Mouse (Mus musculus) kidney, postnatal 0 days (tissue): ENCODE results near the gene Isx. TPM values are rescaled to one million over a fixed set of nuclear protein-coding genes. Genes with fewer than 3 reads are reported as not detected.

ENCODE experiments used
- ATAC-seq: fragments of 200-750 bp; cut with Nextera tagmentation; replicated peaks from 2 replicates; pipeline ENCODE4 v1.8.0; 2017; ENCODE audit warnings: low read depth, moderate number of reproducible peaks, moderate TSS enrichment, moderate library complexity; ENCODE audit not compliant: low FRiP score
- DNase-seq: peaks from one replicate; pipeline ENCODE4 v3.0.0-alpha.2; 2016; ENCODE audit warnings: low spot score
- H3K27ac ChIP-seq: fragments of 300-500 bp; sonication (generic); 2 replicates; pipeline ENCODE4 v1.5.1; 2014; ENCODE audit warnings: mild to moderate bottlenecking
- H3K27me3 ChIP-seq: fragments of 300-500 bp; sonication (generic); 2 replicates; pipeline ENCODE4 v1.6.1; 2014; ENCODE audit warnings: low read length, mixed read lengths; ENCODE audit not compliant: insufficient read depth
- H3K36me3 ChIP-seq: fragments of 300-500 bp; sonication (generic); 2 replicates; pipeline ENCODE4 v1.6.1; 2014; ENCODE audit warnings: low read length, mixed read lengths; ENCODE audit not compliant: insufficient read depth
- H3K4me1 ChIP-seq: fragments of 300-500 bp; sonication (generic); replicated peaks from 2 replicates; pipeline ENCODE4 v1.6.1; 2014; ENCODE audit warnings: antibody characterized with exemption, low read length, mixed read lengths; ENCODE audit not compliant: insufficient read depth
- H3K4me2 ChIP-seq: fragments of 300-500 bp; sonication (generic); 2 replicates; pipeline ENCODE4 v1.6.1; 2014; ENCODE audit warnings: mild to moderate bottlenecking, low read length, moderate library complexity, mixed read lengths
- H3K4me3 ChIP-seq: fragments of 300-500 bp; sonication (generic); replicated peaks from 2 replicates; pipeline ENCODE4 v1.5.1; 2014; ENCODE audit warnings: low read depth, low read length
- H3K9ac ChIP-seq: fragments of 300-500 bp; sonication (generic); 2 replicates; pipeline ENCODE4 v1.6.1; 2014; ENCODE audit warnings: low read depth, low read length
- H3K9me3 ChIP-seq: fragments of 300-500 bp; sonication (generic); replicated peaks from 2 replicates; pipeline ENCODE4 v1.6.1; 2016; ENCODE audit warnings: low read length, inconsistent platforms, mixed read lengths
- CTCF ChIP-seq: IDR thresholded peaks from 2 replicates; pipeline ENCODE4 v1.5.1; 2016; ENCODE audit warnings: antibody characterized with exemption, low read depth, mild to moderate bottlenecking, moderate library complexity
- WGBS: fragments of 180-500 bp; shearing (Covaris S2); extraction: QIAGEN DNeasy Blood & Tissue Kit; methylation state at CpG from one replicate; pipeline ENCODE4 v1.1.7; 2014; 5-methylcytosine and 5-hydroxymethylcytosine counted together
- polyA plus RNA-seq: library from polyadenylated mRNA; unstranded; fragments of >200 nt; fragmentation: Nextera tagmentation; extraction: Ambion mirVana; gene quantifications from 2 replicates; pipeline ENCODE4 v1.2.1, GENCODE M21; 2015

The Isx gene
- polyA plus RNA-seq, 1 experiment from 2014 or later: 0.11 TPM

- no peak for ATAC-seq
- Histone ChIP-seq H3K36me3 (no peaks in the 10 kb centered on the region), H3K4me3 (no peak overlapping the region), H3K4me1 (no peaks in the 10 kb centered on the region), H3K9ac (no peak overlapping the region), H3K9me3 (no peaks in the 10 kb centered on the region), H3K27me3 (no peaks in the 10 kb centered on the region), H3K4me2 (no peak overlapping the region), H3K27ac (no peak overlapping the region)
- no peak for TF ChIP-seq CTCF
- WGBS: 73% methylated on average over 5 of the region's 5 CpGs
- DNase-seq: no peak
Measured at GRCm38 (mm10) chr8:74891030-74891429, 18.1 kb downstream of the Isx start.

GRCm38 (mm10) chr8:74896302-74896701, 23.3 kb downstream of the Isx start:
- Histone ChIP-seq H3K4me2 (no peak overlapping the region), H3K4me1 (no peaks in the 10 kb centered on the region), H3K9me3 (no peaks in the 10 kb centered on the region), H3K27ac (no peak overlapping the region), H3K4me3 (no peak overlapping the region), H3K9ac (no peak overlapping the region), H3K27me3 (no peaks in the 10 kb centered on the region), H3K36me3 (no peaks in the 10 kb centered on the region)
- no peak for TF ChIP-seq CTCF
- DNase-seq: no peak
- 65% methylated on average over 1 of the region's 1 CpGs for WGBS
- ATAC-seq: no peak

- DNase-seq (no peak), ATAC-seq (no peak)
- Histone ChIP-seq H3K9ac (no peak overlapping the region), H3K4me2 (no peak overlapping the region), H3K36me3 (no peaks in the 10 kb centered on the region), H3K4me3 (no peak overlapping the region), H3K4me1 (no peaks in the 10 kb centered on the region), H3K9me3 (no peaks in the 10 kb centered on the region), H3K27ac (no peak overlapping the region), H3K27me3 (no peaks in the 10 kb centered on the region)
- TF ChIP-seq CTCF: no peak
- WGBS: 23% methylated on average over 2 of the region's 2 CpGs
Measured at GRCm38 (mm10) chr8:74897315-74897714, 24.3 kb downstream of the Isx start.

GRCm38 (mm10) chr8:74899796-74900195, 26.8 kb downstream of the Isx start:
- no peak for ATAC-seq
- Histone ChIP-seq H3K4me2 (no peak overlapping the region), H3K27ac (no peak overlapping the region), H3K36me3 (no peaks in the 10 kb centered on the region), H3K27me3 (no peaks in the 10 kb centered on the region), H3K9me3 (no peaks in the 10 kb centered on the region), H3K4me1 (no peaks in the 10 kb centered on the region), H3K9ac (no peak overlapping the region), H3K4me3 (no peak overlapping the region)
- 50% methylated on average over 3 of the region's 3 CpGs for WGBS
- no peak for DNase-seq
- no peak for TF ChIP-seq CTCF

- H3K27me3 ChIP-seq: no peaks in the 10 kb centered on the region
- no peak overlapping the region for H3K27ac ChIP-seq
- DNase-seq (no peak), ATAC-seq (no peak)
- H3K9me3 ChIP-seq: no peaks in the 10 kb centered on the region
- no peak overlapping the region for H3K4me2 ChIP-seq
- TF ChIP-seq CTCF: no peak
- H3K9ac ChIP-seq: no peak overlapping the region
- no peaks in the 10 kb centered on the region for H3K36me3 ChIP-seq
- H3K4me3 ChIP-seq: no peak overlapping the region
- WGBS: 84% methylated on average over 1 of the region's 1 CpGs
- no peaks in the 10 kb centered on the region for H3K4me1 ChIP-seq
Measured at GRCm38 (mm10) chr8:74901765-74902164, 28.8 kb downstream of the Isx start.

- H3K9ac ChIP-seq: no peak overlapping the region
- TF ChIP-seq CTCF: no peak
- ATAC-seq: no peak
- no peak for DNase-seq
- no peaks in the 10 kb centered on the region for H3K9me3 ChIP-seq
- H3K4me1 ChIP-seq: no peaks in the 10 kb centered on the region
- H3K36me3 ChIP-seq: no peaks in the 10 kb centered on the region
- no peak overlapping the region for H3K27ac ChIP-seq
- H3K27me3 ChIP-seq: no peaks in the 10 kb centered on the region
- no peak overlapping the region for H3K4me3 ChIP-seq
- no peak overlapping the region for H3K4me2 ChIP-seq
- WGBS: 52% methylated on average over 6 of the region's 6 CpGs
Measured at GRCm38 (mm10) chr8:74903054-74903842, 30.3 kb downstream of the Isx start.

- no peak for TF ChIP-seq CTCF
- 33% methylated on average over 1 of the region's 1 CpGs for WGBS
- no peaks in the 10 kb centered on the region for H3K27me3 ChIP-seq
- H3K9me3 ChIP-seq: no peaks in the 10 kb centered on the region
- DNase-seq: no peak
- no peak overlapping the region for H3K9ac ChIP-seq
- no peak overlapping the region for H3K27ac ChIP-seq
- ATAC-seq: no peak
- H3K4me1 ChIP-seq: no peaks in the 10 kb centered on the region
- H3K36me3 ChIP-seq: no peaks in the 10 kb centered on the region
- H3K4me2 ChIP-seq: no peak overlapping the region
- no peak overlapping the region for H3K4me3 ChIP-seq
Measured at GRCm38 (mm10) chr8:74906333-74906732, 33.4 kb downstream of the Isx start.
